Mouse (Mus musculus) spleen, adult 10 weeks (tissue): ENCODE data around the gene Ndufa4l2. TPM values are rescaled to one million over a fixed set of nuclear protein-coding genes. Genes with fewer than 3 reads are reported as not detected.

Experiments
- polyA plus RNA-seq: library from polyadenylated mRNA; stranded (reverse); fragments of 350-450 nt; fragmentation: Illumina TruSeq; extraction: RNeasy Lipid Tissue Mini Kit (QIAGEN cat#74804); gene quantifications from one replicate; pipeline ENCODE4 v1.2.3, GENCODE M21; 2015; ENCODE audit warnings: low replicate concordance; ENCODE audit not compliant: insufficient read depth

Ndufa4l2 gene
- polyA plus RNA-seq = 1.8 TPM

GRCm38 (mm10) chr10:127514764-127515163 lies at the start of gene Ndufa4l2:
Ndufa4l2 (plus strand) TSS chr10:127514967.

GRCm38 (mm10) chr10:127500894-127501893 lies 13.6 kb upstream of the Ndufa4l2 start, which contains the start of gene Stac3:
Stac3 (plus strand) TSS chr10:127501686.

GRCm38 (mm10) chr10:127522088-127522581 lies 7.4 kb downstream of the Ndufa4l2 start, which contains the start of gene Shmt2:
Shmt2 (minus strand) TSS chr10:127522444.

DNA sequence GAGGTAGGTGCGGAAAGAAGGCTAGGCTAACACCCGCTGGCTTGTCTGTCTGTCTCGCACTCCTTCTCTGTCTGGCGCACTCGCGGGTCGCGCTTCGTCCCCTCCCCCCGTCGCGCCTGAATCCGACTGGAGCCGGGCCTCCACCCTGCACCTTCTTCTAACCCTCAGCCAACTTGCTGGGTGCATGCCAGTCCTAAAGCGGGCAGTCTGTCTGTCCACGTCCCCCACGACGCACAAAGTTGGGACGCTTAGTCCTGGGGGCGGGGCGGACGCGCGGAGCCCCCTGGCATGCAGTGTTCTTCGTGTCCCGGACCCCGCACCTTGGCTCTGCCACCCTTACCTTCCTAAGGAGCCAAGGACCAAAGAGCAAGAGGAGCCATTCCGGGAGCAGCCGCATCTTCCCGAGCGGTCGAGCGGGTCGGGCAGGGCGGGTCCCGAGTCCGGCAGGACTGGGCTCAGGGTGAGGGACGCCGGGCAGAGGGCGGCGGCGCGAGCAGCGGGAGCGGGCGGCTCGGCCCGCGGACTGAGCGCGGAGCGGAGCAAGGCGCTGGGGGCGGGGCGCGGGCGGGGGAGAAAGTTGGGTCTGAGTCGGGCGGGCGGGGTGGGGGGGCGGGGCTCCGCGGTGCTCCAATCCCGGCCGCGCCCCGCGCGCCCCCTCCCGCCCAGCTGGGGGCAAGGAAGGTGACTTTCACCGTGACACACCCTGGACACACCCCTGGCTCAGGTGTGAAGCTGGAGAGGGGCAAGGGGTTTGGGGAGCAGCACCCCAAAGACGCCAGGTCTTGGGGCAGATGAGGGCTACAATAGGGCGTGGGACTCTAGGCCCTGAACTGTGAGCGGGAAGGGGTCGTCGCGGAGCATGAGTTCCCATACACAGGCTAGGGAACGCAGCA lies 19.5 kb downstream of the Ndufa4l2 start, which contains the start of gene Nxph4:
Nxph4 (minus strand) TSS at position 524 of the 893 bp plus-strand sequence.

Other genes with a start within 250 kb of the Ndufa4l2 start
- 61.6 TPM for gene Dctn2, start 248.6 kb upstream of the Ndufa4l2 start, polyA plus RNA-seq
- gene Mbd6, start 225.9 kb upstream of the Ndufa4l2 start, polyA plus RNA-seq = 18.9 TPM
- gene Mars, start 203.2 kb upstream of the Ndufa4l2 start, polyA plus RNA-seq = 29.4 TPM
- 70.2 TPM for gene Arhgap9, start 193.0 kb upstream of the Ndufa4l2 start, polyA plus RNA-seq
- gene Gli1, start 173.0 kb upstream of the Ndufa4l2 start, polyA plus RNA-seq = 0.39 TPM
- gene Inhbe, start 160.6 kb upstream of the Ndufa4l2 start, polyA plus RNA-seq = not detected
- gene Inhbc, start 144.5 kb upstream of the Ndufa4l2 start, polyA plus RNA-seq = not detected
- gene R3hdm2, start 134.6 kb upstream of the Ndufa4l2 start, polyA plus RNA-seq = 99.4 TPM
- gene Stac3, start 13.3 kb upstream of the Ndufa4l2 start, polyA plus RNA-seq = 3.6 TPM
- gene Shmt2, start 7.5 kb downstream of the Ndufa4l2 start, polyA plus RNA-seq = 27.0 TPM
- not detected for gene Nxph4, start 19.6 kb downstream of the Ndufa4l2 start, polyA plus RNA-seq
- 26.0 TPM for gene Lrp1, start 106.2 kb downstream of the Ndufa4l2 start, polyA plus RNA-seq
- 130 TPM for gene Stat6, start 128.0 kb downstream of the Ndufa4l2 start, polyA plus RNA-seq
- gene Nemp1, start 151.9 kb downstream of the Ndufa4l2 start, polyA plus RNA-seq = 17.1 TPM
- gene Nab2, start 153.6 kb downstream of the Ndufa4l2 start, polyA plus RNA-seq = 10.6 TPM
- 0.35 TPM for gene Myo1a, start 190.2 kb downstream of the Ndufa4l2 start, polyA plus RNA-seq
- 0.41 TPM for gene Tac2, start 209.5 kb downstream of the Ndufa4l2 start, polyA plus RNA-seq
- 7.9 TPM for gene Zbtb39, start 224.6 kb downstream of the Ndufa4l2 start, polyA plus RNA-seq
- gene Gpr182, start 236.8 kb downstream of the Ndufa4l2 start, polyA plus RNA-seq = 9.3 TPM
- 1.1 TPM for gene Rdh1, start 244.8 kb downstream of the Ndufa4l2 start, polyA plus RNA-seq
- 1.9 TPM for gene Rdh16f1, start 244.8 kb downstream of the Ndufa4l2 start, polyA plus RNA-seq